In the genomic region with DNA sequence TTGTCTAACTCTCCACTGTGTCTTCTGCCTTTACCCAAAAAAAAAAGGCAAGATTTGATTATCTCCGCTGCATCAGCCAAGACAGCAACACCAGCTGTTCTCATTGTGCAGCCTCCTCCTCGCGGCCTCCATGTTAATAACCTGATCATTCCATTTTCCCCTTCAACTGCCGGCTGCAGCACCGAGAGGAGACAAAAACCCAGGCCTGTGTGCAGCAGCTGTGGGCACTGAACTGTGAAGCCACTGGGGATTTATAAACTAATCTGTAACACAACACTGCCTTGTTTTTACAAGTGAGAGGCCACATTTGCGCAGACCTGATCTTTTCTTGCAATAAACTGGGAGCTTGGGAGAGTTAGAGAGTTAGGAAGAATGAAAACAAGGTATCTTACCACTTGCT, we compare ENCODE assay signal across 10 mouse cellular contexts.
DNase-seq lines count a peak whose midpoint lies in the region; ATAC-seq and TF ChIP-seq lines count a peak whose summit lies in the region.
"Had no signal": no experiment of that assay in that cellular context is flagged by ENCODE, and none has a peak within 500 bp of the region (broad histone marks: within the 10 kb centered on the region; RNA-seq: fewer than 3 reads in every experiment).

No protein-coding gene starts in this region.

- intact Hi-C loops in heart, adult 2 months (cut with DNase I): no loop called here
- intact Hi-C loops in heart, postnatal 25 days (cut with DNase I): no loop called here

- peak; percentile 14 for DNase-seq in gastrocnemius, postnatal 25 days
- DNase-seq in gastrocnemius, adult 18-20 months (ENCODE audit: low spot score): no peak
- DNase-seq in kidney, postnatal 36 days: peak; percentile 20 to 50
- peak; percentile 91 for DNase-seq in retina, postnatal 1 day
- no peak for DNase-seq in thymus, adult 18-20 months
- no peak for DNase-seq in heart, adult 2 months
- DNase-seq in heart, postnatal 25 days (ENCODE audit: low spot score): no peak

- TF ChIP-seq CTCF in heart, adult 2 months (IDR thresholded peaks at IDR 0.05): no peak

- H3K9me3 ChIP-seq in forebrain, embryonic 16.5 days (ENCODE audit: control insufficient read depth, low read length): no peaks in the 10 kb centered on the region

- no peak overlapping the region for H3K4me3 ChIP-seq in forebrain, embryonic 16.5 days (replicated peaks; ENCODE audit: low read length)
- H3K4me3 ChIP-seq in heart, adult 2 months: no peak overlapping the region
- H3K4me3 ChIP-seq: erythroblast, embryonic 14.5 days had no signal

- H3K27me3 ChIP-seq in forebrain, embryonic 16.5 days (replicated peaks; ENCODE audit: control insufficient read depth, insufficient read depth, low read length): no peaks in the 10 kb centered on the region
- H3K27me3 ChIP-seq in heart, adult 2 months (ENCODE audit: control insufficient read depth, insufficient read depth, low read length): no peaks in the 10 kb centered on the region

- no peaks in the 10 kb centered on the region for H3K79me2 ChIP-seq in heart, adult 2 months (replicated peaks; ENCODE audit: control insufficient read depth, insufficient read depth, low read length)

- TF ChIP-seq EP300 in heart, adult 2 months (IDR thresholded peaks at IDR 0.05; ENCODE audit: insufficient read depth, low read depth, low read length): no peak

- ATAC-seq in forebrain, embryonic 16.5 days: peak; percentile 83
- ATAC-seq: intestine, embryonic 16.5 days had no signal

- H3K36me3 ChIP-seq in forebrain, embryonic 16.5 days (ENCODE audit: control insufficient read depth, insufficient read depth): 0 out of 2 replicates have a peak, but pooled peaks cover 3% of the 10 kb centered on the region
- H3K36me3 ChIP-seq in heart, adult 2 months (ENCODE audit: control insufficient read depth, insufficient read depth, low read length): no peaks in the 10 kb centered on the region

- H3K27ac ChIP-seq in forebrain, embryonic 16.5 days (ENCODE audit: low read length): peak overlapping the region; percentile 70
- H3K27ac ChIP-seq in heart, adult 2 months: no peak overlapping the region

- no peak overlapping the region for H3K9ac ChIP-seq in forebrain, embryonic 16.5 days (replicated peaks; ENCODE audit: low read depth, low read length)
- H3K9ac ChIP-seq in heart, adult 2 months (ENCODE audit: low read depth, low read length): no peak overlapping the region

- H3K4me1 ChIP-seq in forebrain, embryonic 16.5 days (replicated peaks; ENCODE audit: control insufficient read depth, insufficient read depth, low read length): peaks cover 29% of the 10 kb centered on the region
- H3K4me1 ChIP-seq in heart, adult 2 months (ENCODE audit: control insufficient read depth, insufficient read depth, low read length): no peaks in the 10 kb centered on the region

- peak overlapping the region; percentile 25 for H3K4me2 ChIP-seq in forebrain, embryonic 16.5 days (ENCODE audit: low read length)

- WGBS in forebrain, embryonic 16.5 days: 5% methylated on average over 6 of the region's 6 CpGs
- WGBS in heart, adult 2 months: 73% methylated on average over 6 of the region's 6 CpGs

- TF ChIP-seq POLR2A in heart, adult 2 months (IDR thresholded peaks at IDR 0.05; ENCODE audit: insufficient read depth, low read depth, low read length): no peak

Comparison
In these comparisons a context has a peak if more than half of its experiments do, and no peak if none do; other contexts are left out.
1. DNase-seq: peak in gastrocnemius, postnatal 25 days (single experiment), kidney, postnatal 36 days (2 of 2) and retina, postnatal 1 day (single experiment); none in gastrocnemius, adult 18-20 months (single experiment), thymus, adult 18-20 months (0 of 2), heart, adult 2 months (0 of 2) and heart, postnatal 25 days (single experiment).